Mouse (Mus musculus) kidney, embryonic 14.5 days (tissue): ENCODE measurements around the gene Zfp790. TPM values are rescaled to one million over a fixed set of nuclear protein-coding genes. Genes with fewer than 3 reads are reported as not detected.

Experiments used
- ATAC-seq: fragments of 200-750 bp; cut with Nextera tagmentation; 2 replicates; pipeline ENCODE4 v1.8.0; 2017; ENCODE audit warnings: moderate number of reproducible peaks, mild to moderate bottlenecking, moderate TSS enrichment, moderate library complexity; ENCODE audit not compliant: low FRiP score, low TSS enrichment
- H3K27ac ChIP-seq: fragments of 300-500 bp; sonication (generic); 2 replicates; pipeline ENCODE4 v1.5.1; 2014; ENCODE audit warnings: low read depth, mild to moderate bottlenecking, low read length, moderate library complexity, mixed read lengths
- H3K27me3 ChIP-seq: fragments of 300-500 bp; sonication (generic); 2 replicates; pipeline ENCODE4 v1.6.1; 2014; ENCODE audit warnings: mild to moderate bottlenecking, low read length; ENCODE audit not compliant: control insufficient read depth, insufficient read depth
- H3K36me3 ChIP-seq: fragments of 300-500 bp; sonication (generic); 2 replicates; pipeline ENCODE4 v1.6.1; 2014; ENCODE audit warnings: low read length, mixed read lengths; ENCODE audit not compliant: control insufficient read depth, insufficient read depth
- H3K4me1 ChIP-seq: fragments of 300-500 bp; sonication (generic); 2 replicates; pipeline ENCODE4 v1.6.1; 2014; ENCODE audit warnings: low read length, mixed read lengths; ENCODE audit not compliant: control insufficient read depth, insufficient read depth
- H3K4me2 ChIP-seq: fragments of 300-500 bp; sonication (generic); replicated peaks from 2 replicates; pipeline ENCODE4 v1.6.1; 2014; ENCODE audit warnings: low read depth, mild to moderate bottlenecking, low read length
- H3K4me3 ChIP-seq: fragments of 300-500 bp; sonication (generic); 2 replicates; pipeline ENCODE4 v1.5.1; 2014; ENCODE audit warnings: mild to moderate bottlenecking, low read length
- H3K9ac ChIP-seq: fragments of 300-500 bp; sonication (generic); 2 replicates; pipeline ENCODE4 v1.6.1; 2014; ENCODE audit warnings: low read depth, mild to moderate bottlenecking, low read length, moderate library complexity
- H3K9me3 ChIP-seq: fragments of 300-500 bp; sonication (generic); 2 replicates; pipeline ENCODE4 v1.6.1; 2016; ENCODE audit warnings: low read length; ENCODE audit not compliant: control insufficient read depth
- WGBS: fragments of 180-500 bp; shearing (Covaris S2); extraction: QIAGEN DNeasy Blood & Tissue Kit; methylation state at CpG from one replicate; pipeline ENCODE4 v1.1.7; 2014; 5-methylcytosine and 5-hydroxymethylcytosine counted together
- polyA plus RNA-seq: library from polyadenylated mRNA; unstranded; fragments of >200 nt; fragmentation: Nextera tagmentation; extraction: Ambion mirVana; gene quantifications from 2 replicates; pipeline ENCODE4 v1.2.1, GENCODE M21; 2014

Zfp790 gene
- polyA plus RNA-seq, 1 experiment from 2014 or later, result 12.3 TPM

DNA sequence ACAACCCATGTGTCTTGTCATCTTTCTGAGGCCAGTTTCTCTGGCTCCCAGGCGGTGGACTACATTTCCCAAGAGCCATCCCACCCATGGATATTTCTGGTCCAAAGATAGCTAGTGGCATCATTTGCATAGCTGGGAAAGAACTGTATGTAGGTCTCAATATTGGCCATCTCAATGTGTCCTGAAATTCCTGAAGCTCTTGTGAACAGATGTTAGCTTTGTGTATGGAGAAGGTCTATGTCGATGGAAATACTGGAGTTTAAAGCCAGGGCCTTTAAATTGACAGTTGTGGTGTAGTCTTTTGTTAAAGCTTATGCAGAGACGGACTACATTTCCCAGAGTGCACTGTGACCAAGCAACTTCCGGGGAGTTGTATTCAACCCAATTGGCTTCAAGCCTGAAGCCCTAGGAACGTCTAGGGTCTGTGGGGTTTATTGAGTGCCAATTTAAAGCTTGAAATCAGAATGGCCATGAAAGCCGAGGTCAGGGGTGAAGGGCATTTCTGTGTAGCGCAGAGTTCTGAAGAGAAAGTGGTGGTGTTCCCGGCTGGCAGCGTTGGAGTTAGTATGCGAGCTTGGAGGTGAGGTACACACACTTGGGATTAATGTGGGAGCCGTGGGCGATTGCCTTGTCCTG lies 2.8 kb downstream of the Zfp790 start:
- H3K27ac ChIP-seq, result peak overlapping the region; percentile 42; the same call in 1 of the 2 replicates
- ATAC-seq, result peak; percentile 70
- peaks cover 11% of the 10 kb centered on the region; the same call in 1 of the 2 replicates for H3K4me1 ChIP-seq
- H3K9ac ChIP-seq, result peak overlapping the region; percentile 51
- H3K9me3 ChIP-seq, result no peaks in the 10 kb centered on the region
- 3% methylated on average over 12 of the region's 12 CpGs for WGBS
- H3K36me3 ChIP-seq, result peaks cover 17% of the 10 kb centered on the region; the same call in 1 of the 2 replicates
- H3K4me2 ChIP-seq, result peak overlapping the region; percentile 67
- no peaks in the 10 kb centered on the region for H3K27me3 ChIP-seq
- H3K4me3 ChIP-seq, result peak overlapping the region; percentile 61

DNA sequence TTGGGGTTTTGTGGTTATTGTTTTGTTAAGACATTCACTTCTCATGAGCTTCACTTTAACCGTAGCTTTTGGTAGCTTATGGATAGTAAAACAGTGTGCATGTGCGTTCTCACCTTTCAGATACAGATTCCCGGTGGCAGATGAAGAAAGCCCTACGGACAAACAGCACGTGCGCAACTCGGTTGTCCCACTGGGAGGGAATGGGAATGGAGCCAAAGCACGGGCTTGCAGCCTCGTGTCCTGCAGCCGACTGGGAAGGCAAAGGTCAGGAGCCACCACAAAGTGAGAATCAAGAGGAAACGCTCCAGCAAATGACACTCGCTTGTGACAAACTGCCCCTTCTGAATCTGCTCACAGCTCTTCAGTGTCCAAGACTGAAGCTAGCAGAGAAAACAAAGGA lies 12.1 kb downstream of the Zfp790 start:
- Histone ChIP-seq H3K9ac (no peak overlapping the region), H3K36me3 (peaks cover 63% of the 10 kb centered on the region), H3K4me1 (no peaks in the 10 kb centered on the region), H3K4me2 (no peak overlapping the region), H3K27ac (no peak overlapping the region), H3K27me3 (no peaks in the 10 kb centered on the region), H3K9me3 (0 out of 2 replicates have a peak, but pooled peaks cover 4% of the 10 kb centered on the region), H3K4me3 (no peak overlapping the region)
- ATAC-seq, result no peak
- WGBS, result 93% methylated on average over 12 of the region's 12 CpGs

DNA sequence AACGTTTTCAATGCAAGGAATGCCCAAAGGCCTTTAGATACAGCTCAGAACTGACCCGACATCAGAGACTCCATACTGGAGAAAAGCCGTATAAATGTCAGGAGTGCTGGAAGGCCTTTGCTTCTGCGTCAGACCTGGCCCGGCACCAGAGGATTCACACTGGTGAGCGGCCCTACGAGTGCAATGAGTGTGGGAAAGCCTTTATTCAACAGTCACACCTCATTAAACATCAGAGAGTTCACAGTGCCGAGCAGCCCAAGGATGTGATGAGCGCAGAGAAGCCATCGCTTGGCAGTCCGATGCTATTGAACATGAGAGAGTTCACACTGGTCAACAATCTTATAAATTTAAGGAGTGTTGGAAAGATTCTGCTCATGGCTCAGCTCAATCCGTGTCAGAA lies 13.9 kb downstream of the Zfp790 start:
- 50% methylated on average over 12 of the region's 12 CpGs for WGBS
- Histone ChIP-seq H3K4me2 (no peak overlapping the region), H3K9me3 (0 out of 2 replicates have a peak, but pooled peaks cover 4% of the 10 kb centered on the region), H3K9ac (no peak overlapping the region), H3K27ac (no peak overlapping the region), H3K36me3 (peaks cover 51% of the 10 kb centered on the region), H3K27me3 (no peaks in the 10 kb centered on the region), H3K4me1 (no peaks in the 10 kb centered on the region), H3K4me3 (no peak overlapping the region)
- ATAC-seq, result no peak

DNA sequence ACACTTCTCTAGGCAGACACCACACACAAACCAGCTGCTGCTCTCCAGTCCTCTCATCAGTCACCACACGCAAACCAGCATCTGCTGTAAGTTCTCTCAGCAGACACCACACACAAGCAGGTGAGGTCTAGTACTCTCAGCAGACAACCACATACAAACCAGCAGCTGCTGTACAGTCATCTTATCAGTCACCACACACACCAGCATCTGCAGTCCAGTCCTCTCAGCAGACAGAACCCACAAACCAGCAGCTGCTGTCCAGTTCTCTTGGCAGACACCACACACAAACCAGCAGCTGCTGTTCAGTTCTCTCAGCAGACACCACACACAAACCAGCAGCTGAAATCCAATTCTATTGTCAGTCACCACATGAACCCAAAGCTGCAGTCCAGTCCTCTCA lies 20.9 kb downstream of the Zfp790 start:
- ATAC-seq, result no peak
- Histone ChIP-seq H3K27me3 (no peaks in the 10 kb centered on the region), H3K9ac (no peak overlapping the region), H3K4me2 (no peak overlapping the region), H3K4me1 (no peaks in the 10 kb centered on the region), H3K36me3 (peaks cover 2% of the 10 kb centered on the region; the same call in 1 of the 2 replicates), H3K4me3 (no peak overlapping the region), H3K9me3 (no peaks in the 10 kb centered on the region), H3K27ac (no peak overlapping the region)
- WGBS, result 91% methylated on average over 1 of the region's 1 CpGs

DNA sequence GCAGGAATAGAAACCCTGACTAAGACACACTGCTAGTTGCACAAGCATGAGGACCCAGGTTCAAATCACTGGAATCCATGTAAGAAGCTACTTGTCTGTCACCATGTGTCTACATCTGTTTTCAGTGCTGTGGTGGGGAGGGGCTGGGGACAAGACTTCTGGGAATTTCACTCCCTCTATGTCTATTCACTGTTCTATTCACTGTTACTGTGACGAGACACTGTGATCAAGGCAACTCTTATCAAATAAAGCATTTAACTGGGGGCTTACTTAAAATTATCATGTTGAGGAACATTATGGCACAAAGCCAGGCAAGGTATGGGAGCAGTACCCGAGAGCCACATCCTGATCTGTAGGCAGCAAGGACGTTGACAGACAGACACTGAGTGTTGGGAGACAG lies 23.3 kb downstream of the Zfp790 start:
- Histone ChIP-seq H3K9me3 (no peaks in the 10 kb centered on the region), H3K36me3 (peaks cover 1% of the 10 kb centered on the region), H3K27me3 (no peaks in the 10 kb centered on the region), H3K4me3 (no peak overlapping the region), H3K4me1 (no peaks in the 10 kb centered on the region), H3K9ac (no peak overlapping the region), H3K4me2 (no peak overlapping the region), H3K27ac (no peak overlapping the region)
- no peak for ATAC-seq
- 80% methylated on average over 3 of the region's 3 CpGs for WGBS

DNA sequence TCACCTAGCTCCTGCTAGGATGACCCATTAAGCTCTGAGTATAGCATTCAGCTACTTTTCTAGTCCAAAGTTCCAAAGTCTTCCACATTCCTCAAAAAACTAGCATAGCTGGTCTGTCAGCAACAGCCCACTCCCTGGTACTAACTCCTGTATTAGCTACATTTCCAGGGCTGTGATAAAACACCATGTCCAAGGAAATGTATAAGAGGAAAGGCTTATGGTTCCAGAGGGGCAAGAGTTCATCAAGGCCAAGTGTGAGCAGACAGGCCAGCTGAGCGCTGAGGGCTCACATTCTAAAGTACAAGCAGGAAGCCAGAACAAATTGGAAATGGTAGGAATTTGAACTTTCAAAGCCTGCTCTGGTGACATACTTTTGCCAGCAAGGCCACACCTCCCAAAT lies 26.2 kb downstream of the Zfp790 start:
- H3K9me3 ChIP-seq, result no peaks in the 10 kb centered on the region
- H3K4me2 ChIP-seq, result no peak overlapping the region
- no peaks in the 10 kb centered on the region for H3K4me1 ChIP-seq
- no peak overlapping the region for H3K27ac ChIP-seq
- no peaks in the 10 kb centered on the region for H3K27me3 ChIP-seq
- 97% methylated on average over 1 of the region's 1 CpGs for WGBS
- H3K9ac ChIP-seq, result no peak overlapping the region
- no peak for ATAC-seq
- H3K36me3 ChIP-seq, result peaks cover 18% of the 10 kb centered on the region
- no peak overlapping the region for H3K4me3 ChIP-seq

DNA sequence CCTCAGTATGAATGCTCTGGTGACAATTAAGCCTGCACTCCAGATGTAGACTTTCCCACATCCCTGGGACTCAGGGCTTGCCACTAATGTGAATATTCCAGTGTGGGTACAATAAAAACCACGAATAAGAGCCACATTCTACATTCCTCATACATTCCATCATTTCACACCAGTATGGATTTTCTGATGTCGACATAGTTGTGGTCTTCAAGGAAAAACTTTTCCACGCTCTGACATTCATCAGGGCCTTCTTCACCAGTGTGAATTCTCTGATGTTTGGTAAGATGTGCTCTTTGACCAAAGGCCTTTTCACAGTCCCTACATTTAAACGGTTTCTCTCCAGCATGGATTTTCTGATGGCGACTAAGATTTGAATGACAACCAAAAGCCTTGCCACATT lies 28.7 kb downstream of the Zfp790 start:
- no peak overlapping the region for H3K27ac ChIP-seq
- no peak for ATAC-seq
- H3K4me1 ChIP-seq, result no peaks in the 10 kb centered on the region
- peaks cover 18% of the 10 kb centered on the region for H3K36me3 ChIP-seq
- H3K9me3 ChIP-seq, result no peaks in the 10 kb centered on the region
- H3K27me3 ChIP-seq, result no peaks in the 10 kb centered on the region
- H3K9ac ChIP-seq, result no peak overlapping the region
- H3K4me3 ChIP-seq, result no peak overlapping the region
- no peak overlapping the region for H3K4me2 ChIP-seq
- WGBS, result 93% methylated on average over 5 of the region's 5 CpGs

DNA sequence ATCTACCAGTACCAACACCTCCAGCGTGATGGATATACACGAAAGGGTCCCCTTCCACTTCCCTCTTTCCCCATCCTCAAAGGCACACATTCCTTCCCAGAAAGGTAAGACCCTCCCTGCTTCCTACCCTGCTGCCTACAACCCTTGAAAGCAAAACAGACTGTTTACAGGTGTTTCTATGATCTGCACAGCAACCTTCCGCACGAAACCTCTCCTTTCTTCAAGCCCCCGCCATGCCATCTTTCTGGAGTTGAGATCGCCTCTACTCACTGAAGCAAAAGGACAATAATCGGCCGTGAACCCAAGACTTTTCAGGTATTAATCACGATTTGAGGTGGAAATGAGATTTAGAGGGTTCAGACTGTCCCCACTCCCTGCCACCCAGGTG lies 36.9 kb downstream of the Zfp790 start:
- Histone ChIP-seq H3K4me3 (peak overlapping the region; percentile 50), H3K27ac (no peak overlapping the region), H3K9me3 (no peaks in the 10 kb centered on the region), H3K4me1 (peaks cover 4% of the 10 kb centered on the region; the same call in 1 of the 2 replicates), H3K27me3 (no peaks in the 10 kb centered on the region), H3K36me3 (no peaks in the 10 kb centered on the region), H3K4me2 (peak overlapping the region; percentile 79), H3K9ac (peak overlapping the region; percentile 51; the same call in 1 of the 2 replicates)
- 66% methylated on average over 9 of the region's 9 CpGs for WGBS
- ATAC-seq, result no peak

DNA sequence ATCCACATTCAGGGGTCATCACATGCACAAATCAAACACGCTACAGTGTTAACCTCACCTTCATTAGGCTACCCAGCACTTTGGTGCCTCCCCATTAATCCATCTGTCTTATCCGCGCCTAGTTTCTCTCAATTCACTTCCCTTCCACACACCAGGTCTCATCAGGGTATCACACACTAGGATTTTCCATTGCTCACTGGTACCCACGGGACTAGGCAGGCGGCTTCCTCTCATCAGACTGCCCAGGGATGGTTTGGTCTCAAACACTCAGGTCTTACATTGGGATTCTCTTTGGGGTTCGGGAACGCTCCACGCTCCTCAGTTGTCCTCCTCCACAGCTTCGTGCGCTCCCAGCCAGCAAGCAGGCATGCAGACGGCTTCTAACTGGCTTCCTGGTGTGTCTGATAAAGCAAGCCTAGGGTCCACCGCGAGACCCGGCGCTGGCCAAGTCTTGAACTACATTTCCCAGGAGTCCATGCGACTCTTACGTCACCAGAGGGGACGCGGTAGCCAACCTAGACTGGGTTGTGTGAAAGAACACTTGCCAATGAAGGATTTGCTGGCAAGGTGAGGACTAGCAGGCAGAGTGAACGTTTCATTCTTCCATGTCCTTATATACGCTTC lies 37.4 kb downstream of the Zfp790 start, which contains the start of gene Zfp940:
Zfp940 (minus strand) TSS at position 451 of the 624 bp plus-strand sequence.
- ATAC-seq, result peak; percentile 97

More for the DNA sequence above, 37.4 kb downstream of the Zfp790 start, which contains the start of gene Zfp940:
- Histone ChIP-seq H3K4me1 (peaks cover 4% of the 10 kb centered on the region; the same call in 1 of the 2 replicates), H3K4me2 (peak within 1 kb of the TSS; percentile 79), H3K27me3 (no peaks in the 10 kb centered on the region), H3K4me3 (peak within 1 kb of the TSS; percentile 50), H3K9ac (peak within 1 kb of the TSS; percentile 51; the same call in 1 of the 2 replicates), H3K27ac (no peak within 1 kb of the TSS), H3K9me3 (no peaks in the 10 kb centered on the region), H3K36me3 (no peaks in the 10 kb centered on the region)
- under 1% methylated on average over 21 of the region's 21 CpGs for WGBS
